Mouse (Mus musculus) stomach, postnatal 0 days (tissue): Measurements from ENCODE around the gene Entpd8. TPM values are rescaled to one million over a fixed set of nuclear protein-coding genes. Genes with fewer than 3 reads are reported as not detected.

Experiments used
- ATAC-seq: fragments of 200-750 bp; cut with Nextera tagmentation; 2 replicates; pipeline ENCODE4 v1.8.0; 2017; ENCODE audit not compliant: low FRiP score, low TSS enrichment
- DNase-seq: peaks from one replicate; pipeline ENCODE4 v3.0.0-alpha.2; 2016; ENCODE audit warnings: low spot score
- H3K27ac ChIP-seq: fragments of 300-500 bp; sonication (generic); replicated peaks from 2 replicates; pipeline ENCODE4 v1.5.1; 2014; ENCODE audit warnings: mild to moderate bottlenecking, control low read depth
- H3K27me3 ChIP-seq: fragments of 300-500 bp; sonication (generic); 2 replicates; pipeline ENCODE4 v1.6.1; 2014; ENCODE audit warnings: low read length; ENCODE audit not compliant: control insufficient read depth, insufficient read depth
- H3K36me3 ChIP-seq: fragments of 300-500 bp; sonication (generic); 2 replicates; pipeline ENCODE4 v1.6.1; 2014; ENCODE audit warnings: low read length, mixed read lengths; ENCODE audit not compliant: control insufficient read depth, insufficient read depth
- H3K4me1 ChIP-seq: fragments of 300-500 bp; sonication (generic); replicated peaks from 2 replicates; pipeline ENCODE4 v1.6.1; 2014; ENCODE audit warnings: antibody characterized with exemption; ENCODE audit not compliant: control insufficient read depth, insufficient read depth
- H3K4me2 ChIP-seq: fragments of 300-500 bp; sonication (generic); replicated peaks from 2 replicates; pipeline ENCODE4 v1.6.1; 2014; ENCODE audit warnings: low read depth, mild to moderate bottlenecking, control low read depth, moderate library complexity
- H3K4me3 ChIP-seq: fragments of 300-500 bp; sonication (generic); 2 replicates; pipeline ENCODE4 v1.5.1; 2014; ENCODE audit warnings: low read depth, low read length, control low read depth
- H3K9ac ChIP-seq: fragments of 300-500 bp; sonication (generic); 2 replicates; pipeline ENCODE4 v1.6.1; 2014; ENCODE audit warnings: mild to moderate bottlenecking, low read length, control low read depth, mixed read lengths
- H3K9me3 ChIP-seq: fragments of 300-500 bp; sonication (generic); 2 replicates; pipeline ENCODE4 v1.6.1; 2016; ENCODE audit warnings: low read length; ENCODE audit not compliant: control insufficient read depth
- CTCF ChIP-seq: IDR thresholded peaks from 2 replicates; pipeline ENCODE4 v1.5.1; 2016; ENCODE audit warnings: antibody characterized with exemption, low read depth, mild to moderate bottlenecking, moderate library complexity
- EP300 ChIP-seq: optimal IDR thresholded peaks from 2 replicates; pipeline ENCODE3; 2016; ENCODE audit warnings: antibody characterized with exemption
- whole genome bisulfite sequencing: fragments of 180-500 bp; shearing (Covaris S2); extraction: QIAGEN DNeasy Blood & Tissue Kit; methylation state at CpG from one replicate; pipeline ENCODE4 v1.1.7; 2014; 5-methylcytosine and 5-hydroxymethylcytosine counted together
- polyA plus RNA-seq: library from polyadenylated mRNA; unstranded; fragments of >200 nt; fragmentation: Nextera tagmentation; extraction: Ambion mirVana; gene quantifications from 2 replicates; pipeline ENCODE4 v1.2.1, GENCODE M21; 2015

Gene Entpd8
- polyA plus RNA-seq, 1 experiment from 2014 or later, result 3.3 TPM

DNA sequence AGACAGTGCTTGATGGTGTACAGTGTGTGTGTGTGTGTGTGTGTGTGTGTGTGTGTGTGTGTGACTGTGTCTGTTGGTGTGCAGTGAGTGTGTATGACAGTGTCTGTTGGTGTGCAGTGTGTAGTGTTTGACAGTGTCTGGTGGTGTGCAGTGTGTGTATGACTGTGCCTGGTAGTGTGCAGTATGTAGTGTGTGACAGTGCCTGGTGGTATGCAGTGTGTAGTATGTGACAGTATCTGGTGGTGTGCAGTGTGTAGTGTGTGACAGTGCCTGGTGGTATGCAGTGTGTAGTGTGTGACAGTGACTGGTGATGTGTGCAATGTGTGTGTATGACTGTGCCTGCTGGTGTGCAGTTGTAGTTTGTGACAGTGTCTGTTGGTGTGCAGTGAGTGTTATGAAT is 29.4 kb downstream of the Entpd8 start:
- TF ChIP-seq CTCF, result no peak
- no peak for TF ChIP-seq EP300
- no peak overlapping the region for H3K4me3 ChIP-seq
- H3K4me1 ChIP-seq, result no peaks in the 10 kb centered on the region; the same call in 1 of the 2 replicates
- H3K27me3 ChIP-seq, result no peaks in the 10 kb centered on the region
- H3K9ac ChIP-seq, result no peak overlapping the region
- H3K27ac ChIP-seq, result no peak overlapping the region
- H3K4me2 ChIP-seq, result no peak overlapping the region
- H3K9me3 ChIP-seq, result no peaks in the 10 kb centered on the region
- ATAC-seq (no peak), DNase-seq (no peak)
- no peaks in the 10 kb centered on the region for H3K36me3 ChIP-seq

DNA sequence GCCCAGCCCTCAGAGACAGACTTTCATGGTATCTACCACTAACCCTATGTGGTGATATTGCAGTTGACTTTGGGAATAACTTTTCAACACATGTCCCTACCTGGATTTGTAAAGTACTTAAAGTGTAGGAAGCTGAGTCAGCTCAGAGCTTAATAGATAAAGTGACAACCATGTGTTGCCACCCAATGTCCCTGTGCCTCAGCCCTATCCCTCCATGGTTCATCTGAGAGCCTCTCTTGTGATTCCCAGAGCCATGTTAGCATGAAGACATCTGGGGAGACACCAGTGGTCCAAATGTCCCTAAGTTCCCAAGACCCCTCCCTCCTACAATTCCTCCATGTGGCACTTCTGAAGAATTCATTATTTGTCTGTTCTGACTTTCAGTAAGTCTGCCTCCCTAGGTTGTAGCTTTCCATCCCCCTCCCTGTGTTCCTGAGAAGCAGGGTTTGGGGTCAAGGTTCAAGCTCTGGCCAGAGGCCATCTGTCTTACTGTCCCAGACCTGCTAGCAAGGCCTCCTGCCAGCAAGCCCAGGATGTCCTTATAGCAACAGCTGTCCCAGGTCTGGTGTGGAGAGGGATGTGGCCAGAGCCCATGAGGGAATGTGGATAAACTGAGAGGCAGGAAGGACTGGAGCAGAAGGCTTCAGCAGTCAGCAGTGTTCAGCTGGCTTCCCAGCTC is 30.5 kb downstream of the Entpd8 start:
- no peaks in the 10 kb centered on the region for H3K9me3 ChIP-seq
- no peak overlapping the region for H3K9ac ChIP-seq
- H3K4me1 ChIP-seq, result no peaks in the 10 kb centered on the region; the same call in 1 of the 2 replicates
- no peaks in the 10 kb centered on the region for H3K36me3 ChIP-seq
- H3K27me3 ChIP-seq, result no peaks in the 10 kb centered on the region
- peak overlapping the region; percentile 56 for H3K27ac ChIP-seq
- no peak overlapping the region for H3K4me2 ChIP-seq
- TF ChIP-seq CTCF (no peak), EP300 (no peak)
- DNase-seq, result no peak
- no peak for ATAC-seq
- H3K4me3 ChIP-seq, result no peak overlapping the region

DNA sequence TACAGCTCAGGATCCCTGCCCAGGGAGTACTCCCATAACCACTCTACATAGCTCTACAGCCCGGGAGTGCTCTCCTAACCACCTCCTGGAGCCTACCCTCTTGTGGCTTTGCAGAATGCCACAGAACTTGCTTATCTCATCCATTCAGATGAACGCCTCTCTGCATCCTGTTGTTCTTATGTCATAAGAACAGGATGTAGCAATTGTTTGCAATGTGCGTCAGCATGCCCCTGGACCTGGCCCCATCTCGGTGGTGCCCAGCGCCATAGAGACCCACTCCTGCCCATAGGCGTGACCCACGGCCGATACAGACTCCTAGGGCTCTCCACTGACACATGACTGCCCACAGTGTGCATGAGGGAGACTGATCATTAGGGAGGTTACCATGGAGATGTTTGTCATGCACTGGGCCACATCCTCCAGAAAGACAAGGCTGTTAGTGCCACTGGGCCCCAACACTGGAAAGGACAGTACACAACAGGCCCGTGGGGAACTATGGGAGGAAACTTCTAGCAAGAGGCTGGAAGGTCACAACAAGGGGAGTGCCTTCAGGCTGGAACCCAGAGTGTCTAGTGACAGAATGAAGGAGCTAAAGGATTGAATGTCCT is 31.2 kb downstream of the Entpd8 start:
- no peak for DNase-seq
- ATAC-seq, result peak; percentile 68
- 56% methylated on average over 9 of the region's 9 CpGs for WGBS

DNA sequence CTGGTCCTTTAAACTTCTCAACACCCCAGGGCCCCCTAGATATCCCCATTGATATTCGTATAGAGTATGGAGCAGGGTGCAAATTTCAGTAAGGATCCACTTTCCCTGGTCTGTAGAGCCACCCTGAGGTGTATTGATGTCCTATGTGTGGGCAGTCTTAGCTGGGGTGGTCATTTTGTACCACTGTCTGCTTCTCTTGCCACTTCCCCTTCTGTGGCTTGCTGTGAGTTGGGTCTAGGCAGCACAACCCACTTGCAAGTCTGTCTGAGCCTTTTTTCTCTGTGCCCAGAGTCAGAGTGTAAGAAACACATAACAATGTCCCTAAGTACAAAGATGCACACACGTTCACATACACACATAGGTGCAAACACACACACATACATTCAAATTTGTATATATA is 34.2 kb downstream of the Entpd8 start:
- Histone ChIP-seq H3K36me3 (no peaks in the 10 kb centered on the region), H3K9ac (no peak overlapping the region), H3K9me3 (no peaks in the 10 kb centered on the region), H3K4me2 (no peak overlapping the region), H3K4me1 (no peaks in the 10 kb centered on the region), H3K27ac (no peak overlapping the region), H3K27me3 (no peaks in the 10 kb centered on the region), H3K4me3 (no peak overlapping the region)
- 79% methylated on average over 2 of the region's 2 CpGs for WGBS
- no peak for ATAC-seq
- TF ChIP-seq EP300 (no peak), CTCF (no peak)
- no peak for DNase-seq

More for the DNA sequence above, 31.2 kb downstream of the Entpd8 start:
- TF ChIP-seq CTCF, result no peak
- TF ChIP-seq EP300, result no peak
- Histone ChIP-seq H3K36me3 (no peaks in the 10 kb centered on the region), H3K4me3 (no peak overlapping the region), H3K27me3 (no peaks in the 10 kb centered on the region), H3K9ac (no peak overlapping the region), H3K4me1 (no peaks in the 10 kb centered on the region; the same call in 1 of the 2 replicates), H3K4me2 (no peak overlapping the region), H3K9me3 (no peaks in the 10 kb centered on the region), H3K27ac (peak overlapping the region; percentile 56)

DNA sequence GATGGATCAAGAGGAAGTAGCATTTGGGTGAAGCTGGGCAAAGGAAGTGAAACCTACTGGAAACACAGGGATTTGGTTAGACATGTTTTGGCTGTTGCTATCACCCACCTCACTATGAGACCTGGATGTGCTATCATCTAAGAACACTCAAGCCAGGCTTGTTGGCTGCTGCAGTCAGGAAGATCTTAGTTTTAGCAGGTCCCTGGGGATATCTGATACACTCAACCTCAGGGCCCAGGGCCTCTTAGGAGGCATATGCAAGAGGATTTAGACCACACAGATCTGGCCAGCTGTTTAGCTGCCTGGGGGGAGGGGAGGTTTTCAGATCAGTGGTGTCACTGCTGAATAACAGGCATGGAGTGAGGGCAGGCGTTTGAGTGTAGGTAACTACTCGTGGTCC is 35.3 kb downstream of the Entpd8 start:
- DNase-seq (no peak), ATAC-seq (no peak)
- no peak overlapping the region for H3K9ac ChIP-seq
- no peaks in the 10 kb centered on the region for H3K9me3 ChIP-seq
- TF ChIP-seq EP300, result no peak
- no peak for TF ChIP-seq CTCF
- H3K4me3 ChIP-seq, result no peak overlapping the region
- H3K4me1 ChIP-seq, result no peaks in the 10 kb centered on the region
- no peaks in the 10 kb centered on the region for H3K36me3 ChIP-seq
- 57% methylated on average over 2 of the region's 2 CpGs for WGBS
- no peak overlapping the region for H3K4me2 ChIP-seq
- no peaks in the 10 kb centered on the region for H3K27me3 ChIP-seq
- H3K27ac ChIP-seq, result no peak overlapping the region

DNA sequence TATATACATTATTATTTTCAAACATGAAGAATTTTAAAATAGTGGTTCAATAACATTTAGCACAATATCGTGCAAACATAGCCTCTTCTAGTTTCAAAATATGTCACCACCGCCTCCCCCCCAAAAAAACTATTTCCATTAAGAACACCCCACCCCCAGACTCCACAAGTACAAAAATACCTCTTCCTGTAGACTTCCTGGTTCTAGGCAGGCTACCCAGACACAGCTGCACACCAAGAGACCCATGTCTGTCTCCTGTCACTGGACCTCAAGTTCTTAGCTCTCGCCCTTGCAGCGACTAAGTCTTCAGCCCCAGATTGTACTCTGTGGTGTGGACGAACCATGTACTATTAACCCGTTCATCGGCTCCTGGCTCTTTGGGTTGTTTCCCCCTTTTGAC is 40.9 kb downstream of the Entpd8 start:
- no peaks in the 10 kb centered on the region for H3K36me3 ChIP-seq
- no peaks in the 10 kb centered on the region for H3K27me3 ChIP-seq
- TF ChIP-seq CTCF (no peak), EP300 (no peak)
- no peak overlapping the region for H3K27ac ChIP-seq
- no peak overlapping the region for H3K4me2 ChIP-seq
- ATAC-seq, result no peak
- no peak for DNase-seq
- H3K9me3 ChIP-seq, result no peaks in the 10 kb centered on the region
- H3K4me1 ChIP-seq, result no peaks in the 10 kb centered on the region
- no peak overlapping the region for H3K9ac ChIP-seq
- no peak overlapping the region for H3K4me3 ChIP-seq
- WGBS, result 71% methylated on average over 7 of the region's 7 CpGs
